Mouse (Mus musculus) right cerebral cortex, postnatal 25 days (tissue): ENCODE measurements around the gene Pcdh9.

Experiments
- DNase-seq: peaks from one replicate; pipeline ENCODE4 v3.0.0; 2022

Pcdh9 gene

GRCm38 (mm10) chr14:93350906-93351305, 539.6 kb downstream of the Pcdh9 start:
- peak; percentile 38 for DNase-seq

DNA sequence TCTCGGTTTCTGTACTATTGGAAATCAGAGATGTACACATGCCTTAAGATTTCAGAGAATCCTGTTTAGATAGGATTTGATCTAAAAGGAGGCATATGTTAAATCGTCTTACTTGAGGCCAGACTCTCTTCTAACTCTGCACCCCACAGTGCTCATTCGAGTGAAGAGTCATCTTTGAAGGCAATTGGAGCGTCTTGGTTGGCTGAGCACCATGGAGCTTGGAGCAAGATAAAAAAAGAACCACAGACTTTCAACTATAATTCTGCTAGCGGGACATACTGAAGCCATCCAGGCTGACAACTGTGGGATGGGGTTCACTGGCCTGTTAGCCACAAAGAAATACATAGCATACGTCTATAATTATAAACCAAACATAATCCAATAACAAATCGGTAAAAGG, 541.3 kb downstream of the Pcdh9 start:
- DNase-seq, result no peak

DNA sequence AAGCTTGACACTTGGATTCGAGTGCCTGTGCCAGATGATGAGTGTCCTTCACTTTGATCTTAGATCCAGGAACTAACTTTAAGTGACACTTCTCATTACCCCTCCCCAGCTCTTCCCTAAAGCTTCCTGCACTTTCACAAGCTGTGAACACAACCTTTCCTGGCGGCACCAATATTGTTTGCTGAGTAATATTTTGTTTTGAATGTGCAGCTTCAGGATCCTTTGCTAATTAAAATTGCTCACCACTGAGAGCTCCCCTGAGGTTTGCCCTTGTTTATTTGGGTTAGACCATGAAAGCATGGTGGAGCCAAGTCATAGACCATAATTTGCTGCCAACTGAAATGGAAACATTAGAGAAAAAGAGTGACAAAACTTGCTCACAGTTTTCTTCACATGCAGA, 543.4 kb downstream of the Pcdh9 start:
- DNase-seq, result no peak

DNA sequence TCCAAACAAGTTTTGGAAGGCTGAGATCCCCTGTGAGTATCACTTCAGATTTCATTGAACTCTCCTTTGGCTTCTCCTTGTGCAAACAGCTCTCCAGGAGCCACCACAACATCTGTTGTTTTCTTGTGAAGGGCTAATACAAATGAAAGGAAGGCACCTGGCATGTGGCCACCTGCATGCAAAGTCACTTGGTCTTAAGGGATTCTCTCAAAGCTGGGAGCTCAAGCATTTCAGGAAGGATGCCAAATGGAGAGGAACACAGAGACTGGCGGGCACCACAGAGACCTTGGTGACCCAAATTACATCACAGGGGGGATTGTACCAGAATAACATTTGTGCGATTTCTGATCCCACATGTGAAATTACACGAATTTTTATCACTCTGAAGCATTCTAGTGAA, 547.7 kb downstream of the Pcdh9 start:
- no peak for DNase-seq

GRCm38 (mm10) chr14:93341390-93341789, 549.1 kb downstream of the Pcdh9 start:
- no peak for DNase-seq

- no peak for DNase-seq
Observed at GRCm38 (mm10) chr14:93329247-93329646, 561.2 kb downstream of the Pcdh9 start.

DNA sequence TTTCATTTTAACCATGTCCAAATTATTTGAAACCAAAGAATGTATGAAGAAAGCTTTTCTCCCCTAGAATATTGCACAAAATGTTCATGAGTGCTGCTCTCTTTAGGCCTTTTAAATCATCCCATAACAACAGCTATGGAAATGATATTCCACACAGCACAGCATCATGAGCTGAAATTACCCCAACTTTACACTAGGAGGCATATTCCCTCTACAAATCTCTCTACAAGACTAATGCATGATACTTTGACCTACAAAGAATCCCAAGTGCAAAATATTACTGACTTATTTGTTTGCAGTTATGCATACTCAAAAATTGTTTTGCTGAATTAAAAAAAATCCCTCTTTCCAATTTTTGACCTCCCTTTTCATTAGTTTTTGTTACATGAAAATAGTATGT, 573.1 kb downstream of the Pcdh9 start:
- no peak for DNase-seq

GRCm38 (mm10) chr14:93288361-93288760, 602.1 kb downstream of the Pcdh9 start:
- DNase-seq, result no peak

GRCm38 (mm10) chr14:93287642-93288041, 602.8 kb downstream of the Pcdh9 start:
- no peak for DNase-seq

DNA sequence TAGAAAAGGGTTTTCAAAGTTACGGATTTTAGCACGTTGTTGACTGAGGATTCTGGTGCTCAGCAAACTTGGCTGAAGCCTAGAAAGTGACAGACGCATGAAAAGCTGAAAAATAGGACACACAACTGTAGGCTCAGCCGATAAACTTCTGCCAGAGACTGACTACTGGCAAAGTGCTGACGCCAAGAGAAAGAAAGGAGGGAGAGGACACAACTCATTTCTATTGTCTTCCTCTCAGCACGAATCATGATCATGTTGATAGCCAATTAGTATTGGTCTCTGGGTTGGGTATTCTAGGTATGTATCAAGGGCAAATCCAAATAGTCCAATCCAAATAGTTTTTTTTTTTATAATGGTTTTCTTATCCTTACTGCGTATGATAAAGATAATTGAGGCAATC, 605.3 kb downstream of the Pcdh9 start:
- no peak for DNase-seq

DNA sequence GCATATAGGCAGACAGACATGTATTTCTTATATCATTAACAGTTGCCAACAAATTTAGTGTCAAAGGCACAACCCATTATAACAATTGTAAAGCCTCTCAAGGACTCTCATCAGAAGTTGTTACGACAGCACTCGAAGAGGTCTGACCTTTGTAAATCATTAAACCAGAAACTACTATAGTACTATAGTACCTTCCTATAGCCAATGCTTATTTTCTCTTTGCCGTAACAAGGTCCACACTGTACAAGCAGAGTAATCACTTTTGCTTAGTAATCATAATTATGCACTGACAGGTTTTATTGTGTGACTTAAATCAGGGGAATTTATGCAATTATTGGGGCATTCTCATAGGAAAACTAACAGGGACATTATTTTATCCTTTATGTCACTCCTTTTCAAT, 606.5 kb downstream of the Pcdh9 start:
- DNase-seq, result no peak

- no peak for DNase-seq
Observed at GRCm38 (mm10) chr14:93275661-93276060, 614.8 kb downstream of the Pcdh9 start.

- no peak for DNase-seq
Observed at GRCm38 (mm10) chr14:93274767-93275166, 615.7 kb downstream of the Pcdh9 start.

DNA sequence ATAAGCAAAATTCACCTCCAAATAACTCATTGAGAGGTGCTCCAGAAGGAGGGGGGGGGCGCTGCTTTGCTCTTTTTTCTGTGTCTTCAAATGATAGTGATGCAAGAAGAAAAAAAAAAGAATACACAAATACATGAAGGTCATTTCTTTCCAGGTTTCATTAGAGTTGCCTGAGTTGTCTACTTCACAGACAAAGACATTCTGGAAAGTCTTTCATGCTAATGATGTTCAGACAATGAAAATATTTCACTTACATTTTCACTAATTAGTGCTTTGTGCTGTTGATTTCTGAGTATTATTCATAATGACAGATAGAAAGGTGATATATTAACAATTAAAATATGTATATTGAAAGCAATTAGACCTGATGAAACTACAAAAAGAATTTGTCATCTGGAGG, 637.1 kb downstream of the Pcdh9 start:
- no peak for DNase-seq

GRCm38 (mm10) chr14:93240263-93240662, 650.2 kb downstream of the Pcdh9 start:
- no peak for DNase-seq

- DNase-seq, result no peak
Observed at GRCm38 (mm10) chr14:93234333-93234732, 656.1 kb downstream of the Pcdh9 start.

- DNase-seq, result no peak
Observed at GRCm38 (mm10) chr14:93233599-93233998, 656.9 kb downstream of the Pcdh9 start.

- peak; percentile 82 for DNase-seq
Observed at GRCm38 (mm10) chr14:93214846-93215245, 675.6 kb downstream of the Pcdh9 start.

DNA sequence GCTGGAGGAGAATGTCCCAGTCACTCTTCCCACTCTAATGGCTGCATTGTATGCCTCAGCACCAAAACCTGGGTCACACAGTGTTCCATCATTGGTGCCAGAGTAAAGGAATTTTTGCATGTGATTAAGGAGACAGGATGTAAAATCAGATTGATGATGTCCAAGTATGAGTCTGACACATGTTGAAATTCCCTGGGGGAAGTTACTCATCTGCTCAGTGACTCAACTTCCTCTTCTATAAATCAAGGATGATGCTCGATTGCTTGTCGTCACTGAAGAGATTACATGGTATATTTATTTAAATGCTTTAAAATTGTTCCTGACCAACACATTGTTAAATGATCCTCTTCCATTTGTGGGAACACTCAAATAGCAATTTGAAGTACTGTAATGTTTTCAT, 690.7 kb downstream of the Pcdh9 start:
- no peak for DNase-seq

DNA sequence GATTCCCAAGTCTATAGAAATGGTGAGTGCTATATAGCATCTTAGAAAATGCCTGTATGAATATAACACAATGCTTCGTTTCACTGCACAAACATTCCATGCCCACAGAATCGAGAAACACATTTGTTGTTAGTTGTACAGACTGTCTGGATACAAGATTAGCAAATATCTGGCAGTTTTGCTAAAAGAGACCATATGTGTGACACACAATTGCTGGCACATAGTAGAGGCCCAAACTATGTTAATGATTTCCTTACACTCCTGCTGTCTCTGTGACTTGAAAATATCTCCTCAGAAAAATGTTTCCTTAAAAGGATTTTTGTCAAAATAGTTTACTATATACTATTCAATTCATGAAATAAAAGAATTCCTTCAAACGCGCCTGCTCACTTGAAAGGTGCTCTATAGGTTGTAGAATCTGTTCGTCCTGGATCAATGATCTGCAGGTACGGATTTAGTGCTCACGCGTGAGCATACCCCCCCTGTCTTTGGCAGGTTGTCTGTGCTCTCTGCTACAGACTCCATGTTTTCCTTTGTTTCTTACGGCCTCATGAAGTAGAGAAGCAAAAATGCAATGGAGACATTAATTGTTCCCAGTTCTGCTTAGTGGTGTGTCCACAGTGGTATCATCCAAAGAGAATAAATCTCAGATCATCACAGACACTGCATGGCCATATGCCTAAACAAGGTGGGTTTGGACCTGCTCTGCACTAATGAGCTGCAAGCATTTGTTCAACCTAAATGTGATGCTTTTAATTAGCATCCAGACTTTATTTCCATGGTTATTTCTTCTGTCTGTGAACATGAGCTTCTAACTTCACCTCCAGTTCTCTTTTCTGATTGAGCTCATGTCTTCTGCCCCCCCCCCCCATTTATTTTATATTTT, 707.6 kb downstream of the Pcdh9 start:
- no peak for DNase-seq

- DNase-seq, result no peak
Observed at GRCm38 (mm10) chr14:93169201-93169600, 721.3 kb downstream of the Pcdh9 start.

DNA sequence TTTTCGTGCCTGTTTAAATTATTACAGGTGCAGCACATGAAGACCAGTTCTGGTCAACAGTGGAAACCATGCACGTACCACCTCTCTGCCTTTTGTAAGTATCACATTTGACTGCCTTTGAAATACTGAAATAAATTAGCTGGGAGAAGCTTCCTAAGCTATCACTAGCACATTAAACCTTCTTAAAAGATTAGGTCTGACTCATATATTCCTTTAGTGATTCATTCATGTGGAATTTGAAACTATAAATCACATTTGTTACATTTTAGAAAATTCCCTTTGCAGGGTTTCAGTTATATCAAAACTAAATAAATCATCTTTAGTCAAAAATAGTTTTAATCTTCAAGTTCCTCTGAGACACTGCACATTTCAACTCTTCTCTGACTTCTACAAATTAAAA, 722.1 kb downstream of the Pcdh9 start:
- DNase-seq, result no peak

DNA sequence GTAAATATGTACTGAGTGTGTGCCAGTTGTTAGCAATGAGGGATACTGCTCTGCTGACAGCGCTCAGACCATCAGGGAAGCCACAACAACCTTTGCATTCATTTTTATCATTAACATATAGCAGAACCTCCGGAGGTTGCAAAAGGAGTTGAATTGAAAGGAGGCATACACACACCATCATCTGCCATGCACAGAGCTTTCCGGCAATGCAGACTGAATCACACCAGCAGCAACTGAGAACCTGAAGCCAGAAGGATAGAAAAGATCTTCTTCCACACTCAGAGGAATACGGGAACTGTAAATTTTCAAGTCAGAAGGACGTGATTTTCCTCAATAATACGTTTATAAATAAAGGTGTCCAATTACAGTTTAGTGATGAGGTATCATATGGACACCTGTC, 747.1 kb downstream of the Pcdh9 start:
- DNase-seq, result no peak

DNA sequence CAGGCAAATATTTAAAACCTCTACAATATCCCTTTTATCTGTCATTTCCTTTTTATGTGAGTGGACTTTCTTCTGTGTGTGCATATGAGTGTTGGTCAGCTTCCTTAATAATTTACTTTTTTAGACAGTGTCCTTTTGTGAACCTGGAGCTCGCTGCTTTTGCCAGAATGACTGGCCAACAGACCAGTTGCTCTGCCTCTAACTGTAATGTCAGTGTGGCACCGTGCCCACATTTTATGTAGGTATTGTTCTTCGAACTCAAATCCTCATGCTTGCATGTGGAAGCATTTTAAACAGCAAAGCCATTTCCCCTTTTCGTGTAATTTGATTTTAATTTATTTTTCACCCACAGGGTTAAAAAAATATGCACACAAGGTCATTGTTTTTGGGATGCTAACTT, 748.4 kb downstream of the Pcdh9 start:
- DNase-seq, result no peak

- no peak for DNase-seq
Observed at GRCm38 (mm10) chr14:93126993-93127392, 763.5 kb downstream of the Pcdh9 start.
